Mouse (Mus musculus): ENCODE results near the gene Lars2. TPM values are rescaled to one million over a fixed set of nuclear protein-coding genes. Genes with fewer than 3 reads are reported as not detected.
A peak's percentile ranks its signal among the peaks of the same experiment; 100 is the strongest.

Lars2 gene
- polyA plus RNA-seq, 1 experiment from 2014 or later, result 1,655 TPM

DNA sequence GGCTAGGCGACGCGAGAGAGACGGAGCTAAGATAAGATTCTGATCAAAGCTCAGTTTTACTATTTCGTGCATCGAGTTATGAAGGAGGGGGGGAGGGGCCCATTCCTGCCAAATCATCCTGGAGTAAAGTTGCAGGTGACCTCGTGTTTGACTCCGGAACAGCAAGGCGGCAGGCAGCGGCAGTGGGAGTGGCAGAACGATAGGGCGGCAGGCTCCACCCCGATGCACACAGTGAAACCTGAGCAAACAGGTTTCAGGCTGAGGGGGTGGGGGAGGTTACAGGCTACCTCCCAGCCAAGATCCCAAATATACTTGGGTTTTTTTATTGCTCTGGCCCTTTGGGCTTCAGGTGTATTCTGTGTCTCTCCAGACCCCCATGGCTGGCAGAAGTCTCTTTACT, 129.9 kb downstream of the Lars2 start:
- ATAC-seq, result peak; percentile 60
- Histone ChIP-seq H3K27me3 (replicated peaks; ENCODE audit: control insufficient read depth, insufficient read depth, low read length) (no peaks in the 10 kb centered on the region), H3K36me3 (ENCODE audit: control insufficient read depth, insufficient read depth) (peaks cover 20% of the 10 kb centered on the region; the same call in 1 of the 2 replicates), H3K4me2 (replicated peaks; ENCODE audit: low read depth) (peak overlapping the region; percentile 38), H3K4me1 (replicated peaks; ENCODE audit: control insufficient read depth, insufficient read depth, low read length) (peaks cover 17% of the 10 kb centered on the region), H3K9ac (ENCODE audit: low read depth, low read length) (no peak overlapping the region), H3K4me3 (ENCODE audit: low read depth, low read length) (no peak overlapping the region), H3K27ac (ENCODE audit: low read depth, low read length) (no peak overlapping the region), H3K9me3 (ENCODE audit: control insufficient read depth) (no peaks in the 10 kb centered on the region)
- WGBS, result 20% methylated on average over 13 of the region's 13 CpGs
- 0 out of 2 replicates have a peak, but pooled peaks have one; percentile 8 for TF ChIP-seq CTCF (IDR thresholded peaks at IDR 0.05; ENCODE audit: low read depth)

- Histone ChIP-seq H3K9me3 (ENCODE audit: control insufficient read depth) (no peaks in the 10 kb centered on the region), H3K4me1 (replicated peaks; ENCODE audit: control insufficient read depth, insufficient read depth, low read length) (0 out of 2 replicates have a peak, but pooled peaks cover 8% of the 10 kb centered on the region), H3K27ac (ENCODE audit: low read depth, low read length) (no peak overlapping the region), H3K4me2 (replicated peaks; ENCODE audit: low read depth) (no peak overlapping the region), H3K27me3 (replicated peaks; ENCODE audit: control insufficient read depth, insufficient read depth, low read length) (no peaks in the 10 kb centered on the region), H3K4me3 (ENCODE audit: low read depth, low read length) (no peak overlapping the region), H3K9ac (ENCODE audit: low read depth, low read length) (no peak overlapping the region), H3K36me3 (ENCODE audit: control insufficient read depth, insufficient read depth) (peaks cover 23% of the 10 kb centered on the region)
- 55% methylated on average over 5 of the region's 5 CpGs for WGBS
- no peak for TF ChIP-seq CTCF (IDR thresholded peaks at IDR 0.05; ENCODE audit: low read depth)
- no peak for ATAC-seq
These were observed 131.2 kb downstream of the Lars2 start for GRCm38 (mm10) chr9:123497906-123498305.

DNA sequence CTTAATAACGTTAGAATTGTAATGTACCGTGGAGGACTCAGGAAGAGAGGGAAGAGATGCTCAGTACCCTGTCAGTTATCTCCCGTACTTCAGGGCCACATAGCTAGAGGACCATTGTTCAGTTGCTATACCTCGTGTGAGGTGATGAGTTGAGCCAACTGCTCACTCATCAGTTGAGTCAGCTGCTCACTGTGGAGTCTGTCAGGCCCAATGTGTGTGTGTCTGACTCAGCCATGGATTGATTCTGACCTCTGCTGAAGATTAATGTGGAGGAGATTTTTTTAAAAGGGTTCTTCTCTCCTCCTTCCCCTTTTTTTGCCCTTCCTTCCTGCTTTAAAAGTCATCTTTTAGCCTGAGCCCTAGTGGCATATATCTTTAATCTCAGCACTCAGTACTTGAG, 133.8 kb downstream of the Lars2 start:
- Histone ChIP-seq H3K4me1 (replicated peaks; ENCODE audit: control insufficient read depth, insufficient read depth, low read length) (0 out of 2 replicates have a peak, but pooled peaks cover 7% of the 10 kb centered on the region), H3K4me2 (replicated peaks; ENCODE audit: low read depth) (no peak overlapping the region), H3K9ac (ENCODE audit: low read depth, low read length) (no peak overlapping the region), H3K36me3 (ENCODE audit: control insufficient read depth, insufficient read depth) (peaks cover 38% of the 10 kb centered on the region), H3K9me3 (ENCODE audit: control insufficient read depth) (no peaks in the 10 kb centered on the region), H3K4me3 (ENCODE audit: low read depth, low read length) (no peak overlapping the region), H3K27me3 (replicated peaks; ENCODE audit: control insufficient read depth, insufficient read depth, low read length) (no peaks in the 10 kb centered on the region), H3K27ac (ENCODE audit: low read depth, low read length) (no peak overlapping the region)
- no peak for TF ChIP-seq CTCF (IDR thresholded peaks at IDR 0.05; ENCODE audit: low read depth)
- no peak for ATAC-seq
- 82% methylated on average over 4 of the region's 4 CpGs for WGBS

- H3K4me1 ChIP-seq (replicated peaks; ENCODE audit: control insufficient read depth, insufficient read depth, low read length), result no peaks in the 10 kb centered on the region
- H3K4me2 ChIP-seq (replicated peaks; ENCODE audit: low read depth), result no peak overlapping the region
- H3K27ac ChIP-seq (ENCODE audit: low read depth, low read length), result 0 out of 2 replicates have a peak overlapping the region, but pooled peaks have one; percentile 28
- no peak overlapping the region for H3K9ac ChIP-seq (ENCODE audit: low read depth, low read length)
- H3K4me3 ChIP-seq (ENCODE audit: low read depth, low read length), result no peak overlapping the region
- peaks cover 38% of the 10 kb centered on the region for H3K36me3 ChIP-seq (ENCODE audit: control insufficient read depth, insufficient read depth)
- TF ChIP-seq CTCF (IDR thresholded peaks at IDR 0.05; ENCODE audit: low read depth), result no peak
- WGBS, result 77% methylated on average over 5 of the region's 5 CpGs
- H3K9me3 ChIP-seq (ENCODE audit: control insufficient read depth), result no peaks in the 10 kb centered on the region
- no peaks in the 10 kb centered on the region for H3K27me3 ChIP-seq (replicated peaks; ENCODE audit: control insufficient read depth, insufficient read depth, low read length)
- no peak for ATAC-seq
These were observed 136.6 kb downstream of the Lars2 start for GRCm38 (mm10) chr9:123503171-123503834.

GRCm38 (mm10) chr9:123504325-123504724, 137.6 kb downstream of the Lars2 start:
- 16% methylated on average over 2 of the region's 2 CpGs for WGBS

GRCm38 (mm10) chr9:123505598-123505997, 138.9 kb downstream of the Lars2 start:
- Histone ChIP-seq H3K27me3 (replicated peaks; ENCODE audit: control insufficient read depth, insufficient read depth, low read length) (no peaks in the 10 kb centered on the region), H3K4me1 (replicated peaks; ENCODE audit: control insufficient read depth, insufficient read depth, low read length) (0 out of 2 replicates have a peak, but pooled peaks cover 5% of the 10 kb centered on the region), H3K36me3 (ENCODE audit: control insufficient read depth, insufficient read depth) (peaks cover 30% of the 10 kb centered on the region), H3K4me2 (replicated peaks; ENCODE audit: low read depth) (no peak overlapping the region), H3K27ac (ENCODE audit: low read depth, low read length) (no peak overlapping the region), H3K9ac (ENCODE audit: low read depth, low read length) (no peak overlapping the region), H3K9me3 (ENCODE audit: control insufficient read depth) (no peaks in the 10 kb centered on the region), H3K4me3 (ENCODE audit: low read depth, low read length) (no peak overlapping the region)
- no peak for TF ChIP-seq CTCF (IDR thresholded peaks at IDR 0.05; ENCODE audit: low read depth)
- WGBS, result 41% methylated on average over 1 of the region's 1 CpGs
- no peak for ATAC-seq

More at GRCm38 (mm10) chr9:123504325-123504724, 137.6 kb downstream of the Lars2 start:
- H3K36me3 ChIP-seq (ENCODE audit: control insufficient read depth, insufficient read depth), result peaks cover 38% of the 10 kb centered on the region
- H3K9me3 ChIP-seq (ENCODE audit: control insufficient read depth), result no peaks in the 10 kb centered on the region
- H3K4me2 ChIP-seq (replicated peaks; ENCODE audit: low read depth), result no peak overlapping the region
- ATAC-seq, result peak; percentile 34; the same call in 1 of the 2 replicates
- TF ChIP-seq CTCF (IDR thresholded peaks at IDR 0.05; ENCODE audit: low read depth), result peak; percentile 97
- no peak overlapping the region for H3K4me3 ChIP-seq (ENCODE audit: low read depth, low read length)
- H3K27me3 ChIP-seq (replicated peaks; ENCODE audit: control insufficient read depth, insufficient read depth, low read length), result no peaks in the 10 kb centered on the region
- H3K4me1 ChIP-seq (replicated peaks; ENCODE audit: control insufficient read depth, insufficient read depth, low read length), result no peaks in the 10 kb centered on the region
- H3K27ac ChIP-seq (ENCODE audit: low read depth, low read length), result no peak overlapping the region
- no peak overlapping the region for H3K9ac ChIP-seq (ENCODE audit: low read depth, low read length)

Measured in intestine, postnatal 0 days (tissue).